Mouse (Mus musculus) midbrain, postnatal 0 days (tissue): ENCODE data around the gene Npnt. TPM values are rescaled to one million over a fixed set of nuclear protein-coding genes. Genes with fewer than 3 reads are reported as not detected.
A peak's percentile ranks its signal among the peaks of the same experiment; 100 is the strongest.

Experiments
- ATAC-seq: fragments of 200-750 bp; cut with Nextera tagmentation; 2 replicates; pipeline ENCODE4 v1.8.0; 2017; ENCODE audit warnings: moderate number of reproducible peaks, mild to moderate bottlenecking, moderate TSS enrichment, moderate library complexity; ENCODE audit not compliant: low FRiP score
- DNase-seq: peaks from one replicate; pipeline ENCODE4 v3.0.0-alpha.2; 2015; ENCODE audit warnings: low spot score
- H3K27ac ChIP-seq: fragments of 300-500 bp; sonication (generic); 2 replicates; pipeline ENCODE4 v1.5.1; 2014; ENCODE audit warnings: low read depth, mild to moderate bottlenecking, low read length, mixed read lengths
- H3K27me3 ChIP-seq: fragments of 300-500 bp; sonication (generic); 2 replicates; pipeline ENCODE4 v1.6.1; 2014; ENCODE audit warnings: low read length, control low read depth, mixed read lengths; ENCODE audit not compliant: insufficient read depth
- H3K36me3 ChIP-seq: fragments of 300-500 bp; sonication (generic); 2 replicates; pipeline ENCODE4 v1.6.1; 2014; ENCODE audit warnings: low read length, control low read depth, mixed read lengths; ENCODE audit not compliant: insufficient read depth
- H3K4me1 ChIP-seq: fragments of 300-500 bp; sonication (generic); 2 replicates; pipeline ENCODE4 v1.6.1; 2014; ENCODE audit warnings: mild to moderate bottlenecking, control low read depth, antibody characterized with exemption, low read length, mixed read lengths; ENCODE audit not compliant: insufficient read depth
- H3K4me2 ChIP-seq: fragments of 300-500 bp; sonication (generic); 2 replicates; pipeline ENCODE4 v1.6.1; 2014; ENCODE audit warnings: low read depth, mild to moderate bottlenecking, low read length, mixed read lengths; ENCODE audit not compliant: poor library complexity, severe bottlenecking
- H3K4me3 ChIP-seq: fragments of 300-500 bp; sonication (generic); 2 replicates; pipeline ENCODE4 v1.5.1; 2014; ENCODE audit warnings: low read depth, mild to moderate bottlenecking, low read length, moderate library complexity
- H3K9ac ChIP-seq: fragments of 300-500 bp; sonication (generic); replicated peaks from 2 replicates; pipeline ENCODE4 v1.6.1; 2014; ENCODE audit warnings: mild to moderate bottlenecking, low read length, moderate library complexity, mixed read lengths; ENCODE audit not compliant: poor library complexity, severe bottlenecking
- H3K9me3 ChIP-seq: fragments of 300-500 bp; sonication (generic); 2 replicates; pipeline ENCODE4 v1.6.1; 2016; ENCODE audit warnings: low read length, control low read depth
- CTCF ChIP-seq: IDR thresholded peaks from 2 replicates; pipeline ENCODE4 v1.5.1; 2016; ENCODE audit warnings: antibody characterized with exemption, mild to moderate bottlenecking
- WGBS: fragments of 180-500 bp; shearing (Covaris S2); extraction: QIAGEN DNeasy Blood & Tissue Kit; methylation state at CpG from one replicate; pipeline ENCODE4 v1.1.7; 2014; 5-methylcytosine and 5-hydroxymethylcytosine counted together
- polyA plus RNA-seq: library from polyadenylated mRNA; unstranded; fragments of >200 nt; fragmentation: Nextera tagmentation; extraction: Ambion mirVana; gene quantifications from 2 replicates; pipeline ENCODE4 v1.2.1, GENCODE M21; 2015
- total RNA-seq: library from RNA; depleted of rRNA; stranded (reverse); fragments of >200 nt; gene quantifications from 2 replicates; pipeline ENCODE4 v1.2.3, GENCODE M21; 2014

Gene Npnt
- total and polyA plus RNA-seq, 2 experiments from 2014 or later = 20.9 to 36.4 TPM

DNA sequence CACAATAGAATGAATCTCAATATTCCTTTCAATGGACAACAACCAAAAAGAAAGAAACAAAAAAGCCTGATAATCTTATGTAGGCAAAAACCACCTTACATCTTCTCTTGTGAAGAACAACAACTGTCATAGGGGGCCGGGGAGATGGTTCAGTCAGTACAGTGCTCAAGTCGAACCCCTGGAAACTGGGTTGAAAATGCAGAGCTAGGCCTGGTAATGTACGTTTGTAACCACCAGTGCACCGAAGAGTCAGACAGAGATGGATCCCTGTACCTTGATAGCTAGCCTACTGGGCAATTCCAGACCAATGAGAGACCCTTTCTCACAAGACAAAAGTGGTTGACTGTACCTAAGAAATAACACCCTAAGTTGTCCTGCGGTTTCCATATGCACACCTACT, 47.2 kb downstream of the Npnt start:
- Histone ChIP-seq H3K4me2 (no peak overlapping the region), H3K4me1 (no peaks in the 10 kb centered on the region), H3K9me3 (no peaks in the 10 kb centered on the region), H3K27me3 (no peaks in the 10 kb centered on the region), H3K9ac (no peak overlapping the region), H3K27ac (no peak overlapping the region), H3K36me3 (0 out of 2 replicates have a peak, but pooled peaks cover 3% of the 10 kb centered on the region), H3K4me3 (no peak overlapping the region)
- ATAC-seq (no peak), DNase-seq (no peak)
- TF ChIP-seq CTCF = no peak
- 96% methylated on average over 5 of the region's 5 CpGs for WGBS

DNA sequence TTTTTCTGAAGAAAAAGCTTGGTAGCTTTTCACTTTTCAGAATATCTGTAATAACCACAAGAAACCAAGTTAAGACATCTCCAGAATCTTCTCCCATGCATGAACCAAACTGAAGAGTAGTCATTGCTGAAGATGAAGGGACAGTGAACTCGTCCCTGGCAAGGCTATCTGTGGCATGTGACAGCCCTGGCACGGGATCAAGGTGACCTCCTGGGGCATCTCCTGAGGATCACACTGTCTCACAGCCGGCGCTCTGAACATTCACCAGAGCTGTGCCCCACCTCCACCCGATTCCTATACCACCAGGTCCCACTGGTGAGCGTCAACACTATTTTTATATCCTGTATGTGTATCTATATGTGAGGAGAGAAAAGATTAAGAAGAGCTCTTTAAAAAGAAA, 47.9 kb downstream of the Npnt start:
- TF ChIP-seq CTCF = no peak
- Histone ChIP-seq H3K4me1 (no peaks in the 10 kb centered on the region), H3K27me3 (no peaks in the 10 kb centered on the region), H3K9me3 (no peaks in the 10 kb centered on the region), H3K4me2 (no peak overlapping the region), H3K4me3 (no peak overlapping the region), H3K9ac (no peak overlapping the region), H3K36me3 (0 out of 2 replicates have a peak, but pooled peaks cover 3% of the 10 kb centered on the region), H3K27ac (no peak overlapping the region)
- DNase-seq (no peak), ATAC-seq (no peak)
- 76% methylated on average over 6 of the region's 6 CpGs for WGBS

DNA sequence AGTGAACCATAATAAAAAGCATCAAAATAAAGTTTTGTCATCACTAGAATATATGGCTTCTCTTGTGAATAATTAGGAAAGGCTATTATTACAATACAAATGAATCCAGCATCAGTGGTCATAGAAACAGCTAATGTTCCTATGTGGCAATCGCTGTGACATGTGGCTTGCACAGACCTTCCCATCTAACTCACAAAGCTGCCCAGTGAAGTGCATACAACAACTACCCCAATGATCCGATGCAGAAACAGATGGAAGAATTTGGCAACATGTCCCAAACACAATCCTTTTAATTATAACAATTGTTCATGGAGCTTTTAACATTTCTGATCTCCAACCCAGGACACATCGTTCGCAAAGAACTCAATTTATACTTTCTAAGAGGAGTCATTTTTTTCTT, 52.2 kb downstream of the Npnt start:
- Histone ChIP-seq H3K4me2 (no peak overlapping the region), H3K4me1 (no peaks in the 10 kb centered on the region), H3K4me3 (no peak overlapping the region), H3K36me3 (no peaks in the 10 kb centered on the region), H3K9me3 (no peaks in the 10 kb centered on the region), H3K27ac (no peak overlapping the region), H3K9ac (no peak overlapping the region), H3K27me3 (no peaks in the 10 kb centered on the region)
- WGBS = 77% methylated on average over 4 of the region's 4 CpGs
- DNase-seq = peak; percentile 22
- ATAC-seq = no peak
- no peak for TF ChIP-seq CTCF

DNA sequence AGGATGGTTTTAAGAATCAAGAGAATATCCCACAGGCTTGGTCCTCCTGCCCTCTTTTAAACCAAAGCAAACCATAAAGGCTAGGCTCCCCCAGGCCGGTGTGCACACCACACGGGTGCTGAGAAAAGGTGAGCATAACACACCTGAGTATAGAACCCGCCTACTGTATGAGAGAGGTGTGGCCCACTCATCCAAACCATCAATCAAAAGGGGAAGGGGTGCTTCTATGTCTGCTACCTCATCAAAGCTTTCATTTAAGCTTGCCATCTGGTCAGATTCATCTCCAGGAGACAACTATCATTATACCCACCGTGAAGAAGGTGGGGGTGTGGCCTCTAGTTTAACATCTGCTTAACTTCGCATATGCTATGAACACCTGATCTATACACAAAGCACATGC, 52.7 kb downstream of the Npnt start:
- 86% methylated on average over 5 of the region's 5 CpGs for WGBS
- DNase-seq = no peak
- H3K4me2 ChIP-seq = no peak overlapping the region
- no peaks in the 10 kb centered on the region for H3K9me3 ChIP-seq
- no peaks in the 10 kb centered on the region for H3K4me1 ChIP-seq
- no peak overlapping the region for H3K9ac ChIP-seq
- ATAC-seq = no peak
- H3K27ac ChIP-seq = no peak overlapping the region
- H3K4me3 ChIP-seq = no peak overlapping the region
- no peak for TF ChIP-seq CTCF
- no peaks in the 10 kb centered on the region for H3K27me3 ChIP-seq
- H3K36me3 ChIP-seq = no peaks in the 10 kb centered on the region

- 84% methylated on average over 7 of the region's 7 CpGs for WGBS
- no peak for TF ChIP-seq CTCF
- ATAC-seq = no peak
- no peaks in the 10 kb centered on the region for H3K4me1 ChIP-seq
- no peaks in the 10 kb centered on the region for H3K27me3 ChIP-seq
- DNase-seq = no peak
- H3K9ac ChIP-seq = no peak overlapping the region
- H3K4me3 ChIP-seq = no peak overlapping the region
- H3K9me3 ChIP-seq = no peaks in the 10 kb centered on the region
- no peak overlapping the region for H3K27ac ChIP-seq
- H3K36me3 ChIP-seq = no peaks in the 10 kb centered on the region
- H3K4me2 ChIP-seq = no peak overlapping the region
These were observed 56.0 kb downstream of the Npnt start for GRCm38 (mm10) chr3:132894086-132894485.

DNA sequence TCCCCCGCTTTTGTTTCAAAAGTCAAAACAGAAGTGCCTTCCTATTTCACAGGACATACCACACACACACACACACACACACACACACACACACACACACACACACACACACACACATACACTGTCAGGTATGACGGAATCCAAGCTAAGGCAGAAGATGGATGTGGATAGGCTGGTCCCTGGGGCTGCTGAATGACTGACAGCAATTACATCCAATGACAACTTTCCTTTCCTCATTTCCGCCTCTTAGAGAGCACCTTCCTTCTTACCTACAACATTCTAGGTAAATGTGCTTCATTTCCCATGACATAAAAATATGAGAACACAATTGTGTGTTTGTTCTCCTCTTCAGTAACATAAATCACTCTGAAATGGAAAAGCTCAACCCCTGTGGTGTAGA, 56.4 kb downstream of the Npnt start:
- no peak for ATAC-seq
- no peak overlapping the region for H3K4me3 ChIP-seq
- H3K9ac ChIP-seq = no peak overlapping the region
- DNase-seq = no peak
- WGBS = 83% methylated on average over 3 of the region's 3 CpGs
- H3K4me2 ChIP-seq = no peak overlapping the region
- no peaks in the 10 kb centered on the region for H3K27me3 ChIP-seq
- H3K9me3 ChIP-seq = no peaks in the 10 kb centered on the region
- H3K4me1 ChIP-seq = no peaks in the 10 kb centered on the region
- no peak for TF ChIP-seq CTCF
- H3K27ac ChIP-seq = no peak overlapping the region
- no peaks in the 10 kb centered on the region for H3K36me3 ChIP-seq
